Mouse (Mus musculus): ENCODE data around the gene Zfp366. TPM values are rescaled to one million over a fixed set of nuclear protein-coding genes. Genes with fewer than 3 reads are reported as not detected.

The Zfp366 gene
- total and polyA plus RNA-seq, 2 experiments from 2014 or later = 0.82 to 5.6 TPM

- H3K9ac ChIP-seq (replicated peaks; ENCODE audit: low read depth, low read length) = no peak overlapping the region
- H3K4me1 ChIP-seq (ENCODE audit: control insufficient read depth, insufficient read depth) = peaks cover 15% of the 10 kb centered on the region; the same call in 1 of the 2 replicates
- DNase-seq (ENCODE audit: low spot score) = no peak
- no peak overlapping the region for H3K4me2 ChIP-seq (ENCODE audit: low read depth, low read length)
- TF ChIP-seq CTCF (IDR thresholded peaks at IDR 0.05; ENCODE audit: low read depth) = no peak
- no peak for TF ChIP-seq EP300 (IDR thresholded peaks at IDR 0.05; ENCODE audit: low read depth)
- H3K36me3 ChIP-seq (replicated peaks; ENCODE audit: control insufficient read depth, insufficient read depth, low read length) = no peaks in the 10 kb centered on the region
- H3K9me3 ChIP-seq (replicated peaks; ENCODE audit: control insufficient read depth, low read length) = no peaks in the 10 kb centered on the region
- 82% methylated on average over 6 of the region's 6 CpGs for WGBS
- no peak for ATAC-seq (ENCODE audit: insufficient read depth, low read depth)
- H3K27ac ChIP-seq (ENCODE audit: low read depth) = no peak overlapping the region
- no peaks in the 10 kb centered on the region for H3K27me3 ChIP-seq (ENCODE audit: control insufficient read depth, insufficient read depth, low read length)
- no peak overlapping the region for H3K4me3 ChIP-seq (ENCODE audit: low read depth, low read length)
Measured at GRCm38 (mm10) chr13:99150626-99151025, 34.0 kb upstream of the Zfp366 start.

DNA sequence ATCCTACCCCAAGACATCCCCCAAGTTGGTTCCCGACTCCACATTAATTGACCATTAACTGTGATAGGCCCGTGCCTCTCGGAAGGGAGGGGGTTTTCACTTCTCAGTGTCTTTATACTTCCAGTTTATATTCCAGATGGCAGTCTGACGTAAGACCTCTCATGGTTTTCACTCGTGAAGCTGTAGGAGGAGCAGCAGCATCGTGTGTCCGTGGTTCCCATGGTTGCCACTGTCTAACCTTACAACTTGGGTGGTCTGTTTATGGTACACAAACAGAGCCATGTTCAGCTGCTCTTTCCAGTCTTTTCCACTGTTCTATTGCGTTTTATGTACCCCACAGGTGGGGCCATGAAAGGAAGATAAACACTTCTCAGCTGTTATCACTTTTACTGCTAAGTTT lies 33.5 kb upstream of the Zfp366 start:
- Histone ChIP-seq H3K9ac (replicated peaks; ENCODE audit: low read depth, low read length) (no peak overlapping the region), H3K4me2 (ENCODE audit: low read depth, low read length) (no peak overlapping the region), H3K36me3 (replicated peaks; ENCODE audit: control insufficient read depth, insufficient read depth, low read length) (no peaks in the 10 kb centered on the region), H3K27ac (ENCODE audit: low read depth) (no peak overlapping the region), H3K9me3 (replicated peaks; ENCODE audit: control insufficient read depth, low read length) (no peaks in the 10 kb centered on the region), H3K4me1 (ENCODE audit: control insufficient read depth, insufficient read depth) (peaks cover 15% of the 10 kb centered on the region; the same call in 1 of the 2 replicates), H3K27me3 (ENCODE audit: control insufficient read depth, insufficient read depth, low read length) (no peaks in the 10 kb centered on the region), H3K4me3 (ENCODE audit: low read depth, low read length) (no peak overlapping the region)
- TF ChIP-seq EP300 (IDR thresholded peaks at IDR 0.05; ENCODE audit: low read depth) (no peak), CTCF (IDR thresholded peaks at IDR 0.05; ENCODE audit: low read depth) (no peak)
- no peak for ATAC-seq (ENCODE audit: insufficient read depth, low read depth)
- 83% methylated on average over 8 of the region's 8 CpGs for WGBS
- DNase-seq (ENCODE audit: low spot score) = no peak

GRCm38 (mm10) chr13:99152305-99152930 lies 32.2 kb upstream of the Zfp366 start:
- H3K4me3 ChIP-seq (ENCODE audit: low read depth, low read length) = peak overlapping the region; percentile 3; the same call in 1 of the 2 replicates
- H3K27me3 ChIP-seq (ENCODE audit: control insufficient read depth, insufficient read depth, low read length) = no peaks in the 10 kb centered on the region
- DNase-seq (ENCODE audit: low spot score) = peak; percentile 39
- no peaks in the 10 kb centered on the region; the same call in 1 of the 2 replicates for H3K9me3 ChIP-seq (replicated peaks; ENCODE audit: control insufficient read depth, low read length)
- peaks cover 15% of the 10 kb centered on the region; the same call in 1 of the 2 replicates for H3K4me1 ChIP-seq (ENCODE audit: control insufficient read depth, insufficient read depth)
- TF ChIP-seq EP300 (IDR thresholded peaks at IDR 0.05; ENCODE audit: low read depth) (no peak), CTCF (IDR thresholded peaks at IDR 0.05; ENCODE audit: low read depth) (peak; percentile 32; the same call in 1 of the 2 replicates)
- H3K4me2 ChIP-seq (ENCODE audit: low read depth, low read length) = peak overlapping the region; percentile 41
- WGBS = 11% methylated on average over 18 of the region's 18 CpGs
- peak overlapping the region; percentile 9; the same call in 1 of the 2 replicates for H3K27ac ChIP-seq (ENCODE audit: low read depth)
- peak; percentile 53 for ATAC-seq (ENCODE audit: insufficient read depth, low read depth)
- no peak overlapping the region for H3K9ac ChIP-seq (replicated peaks; ENCODE audit: low read depth, low read length)
- no peaks in the 10 kb centered on the region for H3K36me3 ChIP-seq (replicated peaks; ENCODE audit: control insufficient read depth, insufficient read depth, low read length)

DNA sequence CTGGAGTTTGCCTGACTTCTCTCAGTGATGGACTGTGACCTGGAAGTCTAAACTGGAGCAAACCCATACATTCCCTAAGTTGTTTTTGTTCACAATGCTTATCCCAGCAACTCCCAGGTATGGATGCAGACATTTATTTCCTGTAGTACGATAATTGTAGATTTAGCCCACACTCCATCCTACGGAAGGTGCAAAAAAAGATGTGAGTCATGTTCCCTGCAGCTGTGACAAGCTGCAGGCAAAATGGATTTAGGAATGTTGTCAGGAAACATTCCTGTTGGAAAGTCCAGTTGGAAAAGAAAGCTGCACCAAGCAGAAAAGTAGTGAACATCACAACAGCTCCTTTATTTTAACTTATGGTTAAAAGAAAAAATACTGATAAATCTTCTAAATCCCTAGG lies 26.9 kb upstream of the Zfp366 start:
- no peaks in the 10 kb centered on the region; the same call in 1 of the 2 replicates for H3K9me3 ChIP-seq (replicated peaks; ENCODE audit: control insufficient read depth, low read length)
- no peak overlapping the region for H3K27ac ChIP-seq (ENCODE audit: low read depth)
- H3K27me3 ChIP-seq (ENCODE audit: control insufficient read depth, insufficient read depth, low read length) = no peaks in the 10 kb centered on the region
- ATAC-seq (ENCODE audit: insufficient read depth, low read depth) (no peak), DNase-seq (ENCODE audit: low spot score) (no peak)
- no peak for TF ChIP-seq EP300 (IDR thresholded peaks at IDR 0.05; ENCODE audit: low read depth)
- TF ChIP-seq CTCF (IDR thresholded peaks at IDR 0.05; ENCODE audit: low read depth) = no peak
- H3K9ac ChIP-seq (replicated peaks; ENCODE audit: low read depth, low read length) = no peak overlapping the region
- H3K4me3 ChIP-seq (ENCODE audit: low read depth, low read length) = no peak overlapping the region
- no peaks in the 10 kb centered on the region for H3K36me3 ChIP-seq (replicated peaks; ENCODE audit: control insufficient read depth, insufficient read depth, low read length)
- no peak overlapping the region for H3K4me2 ChIP-seq (ENCODE audit: low read depth, low read length)
- 65% methylated on average over 2 of the region's 2 CpGs for WGBS
- peaks cover 7% of the 10 kb centered on the region; the same call in 1 of the 2 replicates for H3K4me1 ChIP-seq (ENCODE audit: control insufficient read depth, insufficient read depth)

DNA sequence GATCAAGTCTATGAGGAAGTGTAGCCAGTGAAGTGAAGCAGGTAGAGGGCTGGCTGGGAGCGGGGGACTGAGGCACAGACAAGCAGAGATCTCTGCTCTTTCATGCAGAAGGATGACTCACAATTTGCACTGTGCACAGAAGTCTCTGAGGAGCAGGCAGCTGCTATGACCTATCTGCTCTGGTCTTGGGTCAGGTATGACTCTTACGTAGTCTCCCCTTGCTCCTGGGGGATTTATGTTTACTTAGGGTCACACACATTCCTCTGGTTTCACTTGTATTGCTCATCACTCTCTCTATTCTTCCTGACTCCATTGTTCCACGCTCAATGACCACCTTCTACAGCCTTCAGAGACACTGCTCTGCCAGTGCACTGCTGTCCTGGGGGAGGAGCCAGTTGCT lies 25.9 kb upstream of the Zfp366 start:
- no peak overlapping the region for H3K27ac ChIP-seq (ENCODE audit: low read depth)
- H3K27me3 ChIP-seq (ENCODE audit: control insufficient read depth, insufficient read depth, low read length) = no peaks in the 10 kb centered on the region
- H3K4me3 ChIP-seq (ENCODE audit: low read depth, low read length) = no peak overlapping the region
- ATAC-seq (ENCODE audit: insufficient read depth, low read depth) (no peak), DNase-seq (ENCODE audit: low spot score) (no peak)
- no peaks in the 10 kb centered on the region; the same call in 1 of the 2 replicates for H3K9me3 ChIP-seq (replicated peaks; ENCODE audit: control insufficient read depth, low read length)
- H3K4me1 ChIP-seq (ENCODE audit: control insufficient read depth, insufficient read depth) = peaks cover 9% of the 10 kb centered on the region; the same call in 1 of the 2 replicates
- H3K9ac ChIP-seq (replicated peaks; ENCODE audit: low read depth, low read length) = no peak overlapping the region
- no peaks in the 10 kb centered on the region for H3K36me3 ChIP-seq (replicated peaks; ENCODE audit: control insufficient read depth, insufficient read depth, low read length)
- H3K4me2 ChIP-seq (ENCODE audit: low read depth, low read length) = no peak overlapping the region
- WGBS = 91% methylated on average over 3 of the region's 3 CpGs
- TF ChIP-seq CTCF (IDR thresholded peaks at IDR 0.05; ENCODE audit: low read depth) = no peak
- TF ChIP-seq EP300 (IDR thresholded peaks at IDR 0.05; ENCODE audit: low read depth) = no peak
